Mouse (Mus musculus) MEL (cell line): Measurements from ENCODE around the gene Taar7f. TPM values are rescaled to one million over a fixed set of nuclear protein-coding genes. Genes with fewer than 3 reads are reported as not detected.
"Not testable (repeated sequence)": the region's sequence is repeated elsewhere in the genome, so short reads cannot be mapped to it uniquely, and the experiment has no call there.

Experiments used
- DNase-seq: peaks from one replicate; pipeline ENCODE4 v3.0.0; 2011; ENCODE audit warnings: low read depth, low spot score
- H3K27ac ChIP-seq: 2 replicates; pipeline ENCODE4 v1.5.1; 2012; ENCODE audit warnings: low read depth, mild to moderate bottlenecking, control low read depth, low read length, moderate library complexity; ENCODE audit not compliant: control insufficient read depth
- H3K27me3 ChIP-seq, 2 experiments: fragments of 150-350 bp in 1 of 2; sonication (generic) in 1 of 2; 2 replicates each; pipeline ENCODE4 v1.6.1; 2012; ENCODE audit warnings: low read length in 2 of 2, mild to moderate bottlenecking in 2 of 2, improper control_type of control experiment in 1 of 2, moderate library complexity in 1 of 2; ENCODE audit not compliant: insufficient read depth in 2 of 2, control insufficient read depth in 1 of 2
- H3K36me3 ChIP-seq, 2 experiments: 2 replicates each; pipeline ENCODE4 v1.6.1; 2012 to 2014; ENCODE audit warnings: low read length in 2 of 2, improper control_type of control experiment in 1 of 2, inconsistent platforms in 1 of 2, mild to moderate bottlenecking in 1 of 2; ENCODE audit not compliant: insufficient read depth in 2 of 2, control insufficient read depth in 1 of 2
- H3K4me1 ChIP-seq, 2 experiments: fragments of 150-350 bp in 1 of 2; sonication (generic) in 1 of 2; 2 replicates each; pipeline ENCODE4 v1.6.1; 2012; ENCODE audit warnings: low read length in 2 of 2, improper control_type of control experiment in 1 of 2, mild to moderate bottlenecking in 1 of 2; ENCODE audit not compliant: insufficient read depth in 2 of 2, control insufficient read depth in 1 of 2
- H3K4me3 ChIP-seq, 2 experiments: fragments of 150-350 bp in 1 of 2; sonication (generic) in 1 of 2; 2 replicates each; pipeline ENCODE4 v1.5.1; 2012; ENCODE audit warnings: low read depth in 2 of 2, low read length in 2 of 2, mild to moderate bottlenecking in 2 of 2, moderate library complexity in 2 of 2, control low read depth in 1 of 2, improper control_type of control experiment in 1 of 2; ENCODE audit not compliant: control insufficient read depth in 1 of 2, insufficient read depth in 1 of 2
- H3K79me2 ChIP-seq: 2 replicates; pipeline ENCODE4 v1.6.1; 2012; ENCODE audit warnings: mild to moderate bottlenecking, low read length, moderate library complexity; ENCODE audit not compliant: control insufficient read depth, poor library complexity, insufficient read depth
- H3K9ac ChIP-seq: 2 replicates; pipeline ENCODE4 v1.6.1; 2012; ENCODE audit warnings: low read depth, mild to moderate bottlenecking, control low read depth, low read length, moderate library complexity; ENCODE audit not compliant: control insufficient read depth, poor library complexity, severe bottlenecking
- H3K9me3 ChIP-seq: fragments of 150-350 bp; sonication (generic); replicated peaks from 2 replicates; pipeline ENCODE4 v1.6.1; 2012; ENCODE audit warnings: mild to moderate bottlenecking, low read length, improper control_type of control experiment, moderate library complexity; ENCODE audit not compliant: insufficient read depth
- ETS1 ChIP-seq: IDR thresholded peaks from 2 replicates; pipeline ENCODE4 v1.6.1; 2012; ENCODE audit warnings: low read depth, mild to moderate bottlenecking, inconsistent platforms, low read length, improper control_type of control experiment, moderate library complexity
- GATA1 ChIP-seq: IDR thresholded peaks from 2 replicates; pipeline ENCODE4 v1.6.1; 2011; ENCODE audit warnings: low read depth, low read length, improper control_type of control experiment
- JUND ChIP-seq: IDR thresholded peaks from 2 replicates; pipeline ENCODE4 v1.6.1; 2011; ENCODE audit warnings: low read depth, mild to moderate bottlenecking, improper control_type of control experiment, low read length
- MYB ChIP-seq: IDR thresholded peaks from 2 replicates; pipeline ENCODE4 v1.6.1; 2011; ENCODE audit warnings: mild to moderate bottlenecking, low read depth, low read length, improper control_type of control experiment
- MYC ChIP-seq: IDR thresholded peaks from 2 replicates; pipeline ENCODE4 v1.6.1; 2011; ENCODE audit warnings: low read depth, mild to moderate bottlenecking, low read length, improper control_type of control experiment, moderate library complexity
- NRF1 ChIP-seq: IDR thresholded peaks from 2 replicates; pipeline ENCODE4 v1.6.1; 2014; ENCODE audit warnings: low read depth, mild to moderate bottlenecking, inconsistent platforms, low read length, improper control_type of control experiment, moderate library complexity; ENCODE audit not compliant: poor library complexity, insufficient read depth, severe bottlenecking
- POLR2AphosphoS2 ChIP-seq: IDR thresholded peaks from 2 replicates; pipeline ENCODE4 v1.6.1; 2011; ENCODE audit warnings: low read length, improper control_type of control experiment
- UBTF ChIP-seq: IDR thresholded peaks from 2 replicates; pipeline ENCODE4 v1.6.1; 2012; ENCODE audit warnings: low read depth, mild to moderate bottlenecking, inconsistent platforms, low read length, improper control_type of control experiment, moderate library complexity, borderline replicate concordance; ENCODE audit not compliant: insufficient read depth
- ZC3H11A ChIP-seq: IDR thresholded peaks from 2 replicates; pipeline ENCODE4 v1.6.1; 2012; ENCODE audit warnings: low read depth, mild to moderate bottlenecking, inconsistent platforms, low read length, improper control_type of control experiment
- ZMIZ1 ChIP-seq: IDR thresholded peaks from 2 replicates; pipeline ENCODE4 v1.6.1; 2012; ENCODE audit warnings: low read depth, mild to moderate bottlenecking, inconsistent platforms, low read length, improper control_type of control experiment, moderate library complexity
- ZNF384 ChIP-seq: IDR thresholded peaks from 2 replicates; pipeline ENCODE4 v1.6.1; 2012; ENCODE audit warnings: low read depth, mild to moderate bottlenecking, inconsistent platforms, low read length, improper control_type of control experiment
- polyA plus RNA-seq, 2 experiments: library from polyadenylated mRNA; stranded (reverse) in 1 of 2; unstranded in 1 of 2; fragments of >175 nt in 1 of 2; fragments of >200 nt in 1 of 2; gene quantifications; 2 replicates each; pipeline versions ENCODE4 v1.2.1 to v1.2.4; 2012; ENCODE audit warnings: low replicate concordance in 2 of 2, low read depth in 1 of 2; ENCODE audit not compliant: insufficient read length in 2 of 2, insufficient read depth in 1 of 2, missing spikeins in 1 of 2
- total RNA-seq: library from RNA; depleted of rRNA; stranded (reverse); fragments of 300-350 nt; gene quantifications from 2 replicates; pipeline ENCODE4 v1.2.3, GENCODE M21; 2012; rRNA removed

The Taar7f gene
- total and polyA plus RNA-seq, 3 experiments: not detected

- Histone ChIP-seq H3K4me1 (no peaks in the 10 kb centered on the region), H3K9ac (no peak overlapping the region), H3K4me3 (no peak overlapping the region), H3K27ac (no peak overlapping the region), H3K36me3 (no peaks in the 10 kb centered on the region), H3K27me3 (0 out of 4 replicates have a peak, but pooled peaks cover 0 to 1% of the 10 kb centered on the region in 2 experiments), H3K9me3 (no peaks in the 10 kb centered on the region), H3K79me2 (no peaks in the 10 kb centered on the region)
- no peak for DNase-seq
- no peak for TF ChIP-seq ZNF384
- no peak for TF ChIP-seq MYC
- TF ChIP-seq ZC3H11A: no peak
- TF ChIP-seq JUND: no peak
- no peak for TF ChIP-seq ETS1
- no peak for TF ChIP-seq MYB
- TF ChIP-seq, all 39 proteins: peak for 0
Measured at GRCm38 (mm10) chr10:24087168-24087567, 37.9 kb downstream of the Taar7f start.

- Histone ChIP-seq H3K4me3 (no peak within 1 kb of the TSS), H3K9ac (no peak within 1 kb of the TSS), H3K36me3 (no peaks in the 10 kb centered on the region), H3K9me3 (no peaks in the 10 kb centered on the region), H3K27ac (no peak within 1 kb of the TSS), H3K27me3 (0 out of 4 replicates have a peak, but pooled peaks cover 0 to 1% of the 10 kb centered on the region in 2 experiments), H3K4me1 (no peaks in the 10 kb centered on the region), H3K79me2 (no peaks in the 10 kb centered on the region)
- DNase-seq: no peak
- TF ChIP-seq MYB (no peak), POLR2AphosphoS2 (no peak), GATA1 (no peak), ZMIZ1 (no peak), NRF1 (no peak), UBTF (no peak)
Measured at GRCm38 (mm10) chr10:24092194-24092593, 42.9 kb downstream of the Taar7f start, which contains the start of gene Taar8b. Taar8b (minus strand) TSS chr10:24092294.

- not testable (repeated sequence) for H3K79me2 ChIP-seq, H3K9me3 ChIP-seq, H3K4me1 ChIP-seq, H3K27me3 ChIP-seq, DNase-seq, H3K36me3 ChIP-seq, H3K4me3 ChIP-seq, H3K9ac ChIP-seq, H3K27ac ChIP-seq
Measured at GRCm38 (mm10) chr10:24097010-24097409, 47.7 kb downstream of the Taar7f start.

Other genes with a start within 250 kb of the Taar7f start
- not detected in 2 replicates for gene Vnn3, start 198.0 kb upstream of the Taar7f start, total RNA-seq
- gene Vnn3, start 198.0 kb upstream of the Taar7f start, polyA plus RNA-seq: not detected
- gene Vnn1, start 154.8 kb upstream of the Taar7f start, total RNA-seq: not detected in 2 replicates
- gene Vnn1, start 154.8 kb upstream of the Taar7f start, polyA plus RNA-seq: not detected
- gene Taar1, start 129.2 kb upstream of the Taar7f start, total RNA-seq: not detected in 2 replicates
- not detected for gene Taar1, start 129.2 kb upstream of the Taar7f start, polyA plus RNA-seq
- gene Taar2, start 110.9 kb upstream of the Taar7f start, total RNA-seq: not detected in 2 replicates
- gene Taar2, start 110.9 kb upstream of the Taar7f start, polyA plus RNA-seq: not detected
- gene Taar3, start 100.0 kb upstream of the Taar7f start, total RNA-seq: not detected in 2 replicates
- not detected for gene Taar3, start 100.0 kb upstream of the Taar7f start, polyA plus RNA-seq
- not detected in 2 replicates for gene Taar4, start 89.0 kb upstream of the Taar7f start, total RNA-seq
- gene Taar4, start 89.0 kb upstream of the Taar7f start, polyA plus RNA-seq: not detected
- gene Taar5, start 78.8 kb upstream of the Taar7f start, total RNA-seq: not detected in 2 replicates
- not detected for gene Taar5, start 78.8 kb upstream of the Taar7f start, polyA plus RNA-seq
- gene Taar6, start 63.9 kb upstream of the Taar7f start, total RNA-seq: not detected in 2 replicates
- not detected for gene Taar6, start 63.9 kb upstream of the Taar7f start, polyA plus RNA-seq
- not detected in 2 replicates for gene Taar7a, start 56.0 kb upstream of the Taar7f start, total RNA-seq
- gene Taar7a, start 56.0 kb upstream of the Taar7f start, polyA plus RNA-seq: not detected
- not detected in 2 replicates for gene Taar7b, start 49.6 kb upstream of the Taar7f start, total RNA-seq
- not detected for gene Taar7b, start 49.6 kb upstream of the Taar7f start, polyA plus RNA-seq
- not detected in 2 replicates for gene Taar7d, start 22.3 kb upstream of the Taar7f start, total RNA-seq
- gene Taar7d, start 22.3 kb upstream of the Taar7f start, polyA plus RNA-seq: not detected
- not detected in 2 replicates for gene Taar7e, start 11.9 kb upstream of the Taar7f start, total RNA-seq
- gene Taar7e, start 11.9 kb upstream of the Taar7f start, polyA plus RNA-seq: not detected
- not detected in 2 replicates for gene Taar8a, start 27.0 kb downstream of the Taar7f start, total RNA-seq
- gene Taar8a, start 27.0 kb downstream of the Taar7f start, polyA plus RNA-seq: not detected
- gene Taar8b, start 42.8 kb downstream of the Taar7f start, total RNA-seq: not detected in 2 replicates
- not detected for gene Taar8b, start 42.8 kb downstream of the Taar7f start, polyA plus RNA-seq
- gene Taar8c, start 52.4 kb downstream of the Taar7f start, total RNA-seq: not detected in 2 replicates
- not detected for gene Taar8c, start 52.4 kb downstream of the Taar7f start, polyA plus RNA-seq
- not detected in 2 replicates for gene Taar9, start 60.0 kb downstream of the Taar7f start, total RNA-seq
- gene Taar9, start 60.0 kb downstream of the Taar7f start, polyA plus RNA-seq: not detected
- 32.6 and 36.1 TPM in 2 replicates for gene Stx7, start 99.8 kb downstream of the Taar7f start, total RNA-seq
- gene Stx7, start 99.8 kb downstream of the Taar7f start, polyA plus RNA-seq: 10 to 100 TPM in 1 of 2 experiments, not detected in 1; 37.7 TPM
- gene Moxd1, start 174.0 kb downstream of the Taar7f start, total RNA-seq: not detected in 2 replicates
- gene Moxd1, start 174.0 kb downstream of the Taar7f start, polyA plus RNA-seq: not detected